Mouse (Mus musculus) cerebellum, postnatal 10 days (tissue): Measurements from ENCODE around the gene Vps8.
"Not testable (repeated sequence)": the region's sequence is repeated elsewhere in the genome, so short reads cannot be mapped to it uniquely, and the experiment has no call there.

ENCODE experiments used
- DNase-seq, 2 experiments: peaks; one replicate each; pipeline ENCODE4 v3.0.0; 2021; ENCODE audit warnings: mixed read lengths in 2 of 2

Vps8 gene

DNA sequence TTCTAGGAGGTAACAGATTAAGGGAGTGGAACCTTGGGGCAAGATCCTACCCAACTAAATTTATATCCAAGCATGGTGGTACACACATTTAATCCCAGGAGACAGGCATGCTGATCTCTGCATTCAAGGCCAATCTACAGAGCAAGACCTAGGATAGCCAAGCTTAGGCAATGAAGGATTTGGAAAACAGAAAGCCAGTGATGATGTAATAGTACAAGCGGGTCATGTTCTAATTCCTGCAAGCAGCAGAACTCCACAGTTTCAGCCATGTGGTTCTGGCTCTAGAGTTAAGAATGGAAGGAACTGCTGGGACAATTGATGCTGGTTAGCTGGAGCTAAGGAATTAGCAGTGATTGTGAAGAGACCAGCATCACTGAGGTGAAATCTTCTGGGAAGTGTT is 250.7 kb downstream of the Vps8 start:
- DNase-seq = not testable (repeated sequence)

DNA sequence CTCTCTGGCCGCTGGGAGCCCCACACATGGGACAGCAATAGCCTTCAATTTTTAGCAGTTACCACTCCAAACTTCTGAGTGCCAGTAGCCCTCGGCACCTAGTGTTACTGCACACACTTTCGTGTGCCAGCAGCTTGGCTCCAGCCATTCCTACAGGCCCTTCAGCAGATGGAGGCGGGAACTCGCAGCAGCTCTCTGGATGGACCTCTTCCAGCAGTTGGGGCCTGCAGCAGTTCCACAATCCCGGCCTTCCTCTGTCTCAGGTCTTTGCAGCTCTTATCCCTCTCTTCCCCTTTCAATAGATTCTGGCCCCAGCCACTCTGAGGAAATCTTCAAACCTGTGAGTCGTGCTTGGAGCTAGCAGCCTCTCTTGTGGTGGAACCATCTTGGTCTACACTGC is 253.9 kb downstream of the Vps8 start:
- DNase-seq = peak; percentile 63 to 75

DNA sequence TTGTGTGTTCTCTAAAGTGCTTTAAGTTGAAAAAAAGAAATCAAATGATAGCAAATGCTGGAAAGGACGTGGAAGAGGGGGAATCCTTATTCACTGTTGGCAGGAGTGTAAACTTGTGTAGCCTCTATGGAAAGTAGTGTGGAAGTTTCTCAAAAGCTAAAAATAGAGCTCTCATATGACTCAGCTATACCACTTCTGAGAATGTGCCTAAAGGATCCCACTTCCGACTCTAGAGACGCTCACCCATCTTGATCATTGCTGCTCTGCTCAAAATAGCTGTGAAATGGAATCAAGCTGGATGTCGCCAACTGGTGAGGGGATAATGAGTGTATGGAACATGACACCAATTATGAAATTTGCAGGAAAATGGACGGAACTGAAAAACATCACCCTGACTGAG is 264.5 kb downstream of the Vps8 start:
- DNase-seq = no peak

DNA sequence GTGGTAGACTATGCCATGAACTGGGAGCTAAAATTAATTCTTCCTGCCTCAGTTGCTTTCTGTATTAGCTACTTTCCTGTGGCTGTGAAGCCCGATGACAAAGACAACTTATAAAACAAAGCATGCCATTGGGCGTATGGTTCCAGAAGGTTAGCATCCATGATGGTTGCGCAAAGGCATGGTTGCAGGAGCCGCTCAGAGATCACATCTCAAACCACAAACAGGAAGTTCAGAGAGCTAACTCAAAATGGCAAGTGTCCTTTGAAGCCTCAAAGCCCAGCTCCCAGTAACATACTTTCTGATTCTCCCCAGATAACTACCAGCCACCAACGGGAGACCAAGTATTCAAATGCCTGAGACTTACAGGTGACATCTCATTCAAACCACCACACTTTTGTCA is 266.2 kb downstream of the Vps8 start:
- no peak for DNase-seq

DNA sequence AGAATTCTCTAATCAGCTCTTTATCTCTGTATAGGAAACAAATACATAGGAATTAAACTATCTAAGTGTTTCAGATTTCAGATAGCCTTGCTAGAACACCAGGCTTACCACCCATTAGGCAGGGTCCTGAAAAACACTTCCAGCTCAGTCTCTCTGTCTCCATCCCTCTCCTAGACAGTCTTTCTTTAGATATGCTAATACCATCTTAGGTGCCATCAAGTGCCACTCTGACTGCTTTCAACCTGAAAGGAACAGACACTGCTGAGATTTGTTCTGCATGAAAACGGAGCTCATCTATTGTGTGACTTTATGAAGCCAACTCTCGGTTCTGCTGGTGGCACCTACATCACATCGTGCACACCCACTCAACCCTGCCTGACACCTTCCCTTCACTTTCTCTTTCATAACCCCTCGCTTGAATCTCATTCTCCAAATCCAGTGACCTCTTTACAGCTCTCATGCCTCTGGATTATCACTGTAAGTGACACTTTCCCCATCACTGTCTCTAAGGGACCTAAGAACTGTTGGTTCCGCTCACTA is 267.4 kb downstream of the Vps8 start:
- no peak for DNase-seq

DNA sequence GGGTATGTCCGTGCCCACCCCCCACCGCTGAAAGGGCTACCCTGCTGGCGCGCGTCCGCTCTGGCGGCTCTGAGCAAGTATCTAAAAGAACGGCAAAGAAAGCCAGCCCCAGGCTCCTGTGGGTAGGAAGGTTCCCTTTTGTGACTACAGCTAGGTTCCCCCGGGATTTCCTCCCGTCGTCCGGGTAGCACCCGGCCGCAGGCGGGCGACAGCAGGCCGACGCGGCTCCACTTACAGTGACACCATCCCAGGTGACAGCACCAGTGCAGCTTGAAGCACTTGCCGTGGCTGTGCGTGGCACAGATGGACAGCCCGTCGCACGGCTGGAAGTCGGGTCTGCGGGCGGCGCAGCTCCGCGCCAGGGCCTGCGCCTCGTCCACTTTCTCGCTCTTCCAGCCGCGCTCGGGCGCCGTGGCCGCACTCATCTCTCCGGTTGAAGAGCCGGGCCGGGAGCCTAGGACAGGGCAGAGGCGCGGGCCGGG is 271.1 kb downstream of the Vps8 start:
- DNase-seq = peak; percentile 83 to 85
